Mouse (Mus musculus): ENCODE data around the gene Crybb1.

GRCm38 (mm10) chr5:112275021-112275804 lies 19.6 kb downstream of the Crybb1 start:
- TF ChIP-seq CTCF (IDR thresholded peaks at IDR 0.05; ENCODE audit: borderline replicate concordance, extremely low read depth, insufficient read depth, insufficient read length) (no peak), POLR2A (IDR thresholded peaks at IDR 0.05; ENCODE audit: borderline replicate concordance, extremely low read depth, insufficient read depth, insufficient read length, poor library complexity, severe bottlenecking) (no peak)
